Comparison of ENCODE assay signal across 29 mouse cellular contexts in genomic region chr14:50826579-50826978, GRCm38 (mm10). TPM values are rescaled to one million over a fixed set of nuclear protein-coding genes. Genes with fewer than 3 reads are reported as not detected.
DNase-seq lines count a peak whose midpoint lies in the region; ATAC-seq and TF ChIP-seq lines count a peak whose summit lies in the region.
"Had no signal": no experiment of that assay in that cellular context is flagged by ENCODE, and none has a peak within 500 bp of the region (broad histone marks: within the 10 kb centered on the region; RNA-seq: fewer than 3 reads in every experiment).

No protein-coding gene starts in this region.

- H3K4me3 ChIP-seq in left cerebral cortex, adult 2 months = no peak overlapping the region
- no peak overlapping the region for H3K4me3 ChIP-seq in liver, embryonic 11.5 days (ENCODE audit: low read depth, low read length)
- H3K4me3 ChIP-seq: embryonic facial prominence, embryonic 15.5 days; erythroblast, embryonic 14.5 days; forebrain, embryonic 10.5 days; gastrocnemius, adult 2 months; heart, embryonic 13.5 days; hindbrain, embryonic 15.5 days had no signal

- H3K9me3 ChIP-seq in liver, embryonic 11.5 days (ENCODE audit: control insufficient read depth, low read length) = no peaks in the 10 kb centered on the region
- H3K9me3 ChIP-seq: embryonic facial prominence, embryonic 15.5 days; forebrain, embryonic 10.5 days; heart, embryonic 13.5 days; hindbrain, embryonic 15.5 days had no signal

- intact Hi-C loops in left cerebral cortex, postnatal 14 days (cut with DNase I) = no loop called here
- intact Hi-C loops in left cerebral cortex, adult 2 months (cut with DNase I) = no loop called here

- H3K27me3 ChIP-seq in liver, embryonic 11.5 days (replicated peaks; ENCODE audit: control insufficient read depth, insufficient read depth, low read length) = no peaks in the 10 kb centered on the region
- H3K27me3 ChIP-seq: CH12.LX; embryonic facial prominence, embryonic 15.5 days; heart, embryonic 13.5 days; hindbrain, embryonic 15.5 days; Patski had no signal

- H3K9ac ChIP-seq in liver, embryonic 11.5 days (ENCODE audit: low read depth, low read length) = no peak overlapping the region
- H3K9ac ChIP-seq: embryonic facial prominence, embryonic 15.5 days; heart, embryonic 13.5 days; hindbrain, embryonic 15.5 days had no signal

- H3K36me3 ChIP-seq in liver, embryonic 11.5 days (ENCODE audit: control insufficient read depth, insufficient read depth, low read length) = 0 out of 2 replicates have a peak, but pooled peaks cover 4% of the 10 kb centered on the region

- no peak for TF ChIP-seq CTCF in left cerebral cortex, adult 2 months (IDR thresholded peaks at IDR 0.05)

- WGBS in liver, embryonic 11.5 days = 92% methylated on average over 4 of the region's 4 CpGs

- no peak overlapping the region for H3K4me2 ChIP-seq in liver, embryonic 11.5 days
- H3K4me2 ChIP-seq: embryonic facial prominence, embryonic 15.5 days; heart, embryonic 13.5 days; hindbrain, embryonic 15.5 days had no signal

- no peak overlapping the region for H3K27ac ChIP-seq in left cerebral cortex, adult 2 months
- H3K27ac ChIP-seq in liver, embryonic 11.5 days (ENCODE audit: low read depth, low read length) = no peak overlapping the region
- H3K27ac ChIP-seq: embryonic facial prominence, embryonic 15.5 days; forebrain, embryonic 10.5 days; gastrocnemius, adult 2 months; heart, embryonic 13.5 days; hindbrain, embryonic 15.5 days had no signal

- ATAC-seq in frontal cortex, adult (ENCODE audit: low TSS enrichment) = peak; percentile 92
- no peak for ATAC-seq in liver, embryonic 11.5 days (replicated peaks; ENCODE audit: low FRiP score)
- ATAC-seq: activated CD4-positive, CD25-positive, alpha-beta regulatory T cell, adult 4 months; forebrain, embryonic 14.5 days; Patski had no signal

- H3K4me1 ChIP-seq in liver, embryonic 11.5 days (replicated peaks; ENCODE audit: control insufficient read depth, insufficient read depth, low read length) = no peaks in the 10 kb centered on the region
- H3K4me1 ChIP-seq: embryonic facial prominence, embryonic 15.5 days; forebrain, embryonic 10.5 days; heart, embryonic 13.5 days; hindbrain, embryonic 15.5 days had no signal

- DNase-seq in frontal cortex, postnatal 10 days (ENCODE audit: low spot score in 2 of 2) = no peak
- DNase-seq in left cerebral cortex, postnatal 14 days (ENCODE audit: low spot score in 2 of 2) = peak; percentile 22 to 53
- no peak for DNase-seq in left cerebral cortex, adult 2 months (ENCODE audit: extremely low spot score in 1 of 2, low spot score in 2 of 2)
- DNase-seq in right cerebral cortex, postnatal 10 days (ENCODE audit: low spot score in 2 of 2) = peak; percentile 31 to 53
- no peak for DNase-seq in right cerebral cortex, postnatal 14 days
- no peak for DNase-seq in liver, embryonic 11.5 days (ENCODE audit: low spot score)
- DNase-seq in cerebellum, adult 18-20 months = no peak
- DNase-seq: adrenal gland, postnatal 14 days; cerebellum, adult 2 months; cerebellum, postnatal 10 days; embryo, embryonic 11 days; gastrocnemius, adult 2 months; gastrocnemius, postnatal 36 days; heart, adult 11 months; heart, postnatal 36 days had no signal

RNA-seq across cellular contexts. Expression of gene Parp2, which starts 18.9 kb away (rescaled TPM):
- total RNA-seq in left cerebral cortex, postnatal 14 days (2021) = 10 to 100 TPM; 25.5 to 29.8 TPM
- total RNA-seq in left cerebral cortex, adult 2 months (2021) = 10 to 100 TPM; 25.8 to 27.1 TPM
- polyA plus RNA-seq in liver, embryonic 11.5 days (2014; fragmentation: Nextera tagmentation; extraction: Ambion mirVana) = 76.7 and 77.5 TPM in 2 replicates

RNA-seq across cellular contexts. Expression of gene Ccnb1ip1, which starts 19.0 kb away (rescaled TPM):
- total RNA-seq in left cerebral cortex, postnatal 14 days (2021) = not detected
- not detected for total RNA-seq in left cerebral cortex, adult 2 months (2021)
- polyA plus RNA-seq in liver, embryonic 11.5 days (2014; fragmentation: Nextera tagmentation; extraction: Ambion mirVana) = not detected in 2 replicates
- total RNA-seq: adrenal gland, adult 18-20 months; adrenal gland, postnatal 14 days; gastrocnemius, adult 2 months; heart, postnatal 36 days had no signal
- polyA plus RNA-seq: activated CD4-positive, CD25-positive, alpha-beta regulatory T cell, adult 4 months; cerebellum, adult 2 months; embryonic facial prominence, embryonic 11.5 days; embryonic facial prominence, embryonic 15.5 days; forebrain, embryonic 10.5 days; heart, embryonic 13.5 days; heart, postnatal 0 days; hindbrain, embryonic 11.5 days; hindbrain, embryonic 15.5 days had no signal

RNA-seq across cellular contexts. Expression of gene Ttc5, which starts 41.3 kb away (rescaled TPM):
- total RNA-seq in left cerebral cortex, postnatal 14 days (2021) = 10 to 100 TPM; 64.7 to 68.3 TPM
- 10 to 100 TPM; 50.8 to 62.1 TPM for total RNA-seq in left cerebral cortex, adult 2 months (2021)
- 43.5 and 44.6 TPM in 2 replicates for polyA plus RNA-seq in liver, embryonic 11.5 days (2014; fragmentation: Nextera tagmentation; extraction: Ambion mirVana)

RNA-seq across cellular contexts. Expression of gene Tep1, which starts 43.8 kb away (rescaled TPM):
- 1 to 10 TPM; 2.2 to 2.6 TPM for total RNA-seq in left cerebral cortex, postnatal 14 days (2021)
- 1 to 10 TPM; 3.2 to 4.4 TPM for total RNA-seq in left cerebral cortex, adult 2 months (2021)
- 4.6 and 5.5 TPM in 2 replicates for polyA plus RNA-seq in liver, embryonic 11.5 days (2014; fragmentation: Nextera tagmentation; extraction: Ambion mirVana)
- polyA plus RNA-seq: erythroblast, embryonic 14.5 days had no signal

Comparison
In these comparisons a context has a peak if more than half of its experiments do, and no peak if none do; other contexts are left out.
1. DNase-seq: peak in left cerebral cortex, postnatal 14 days (2 of 2) and right cerebral cortex, postnatal 10 days (2 of 2); none in frontal cortex, postnatal 10 days (0 of 2), left cerebral cortex, adult 2 months (0 of 2), right cerebral cortex, postnatal 14 days (single experiment), liver, embryonic 11.5 days (single experiment) and cerebellum, adult 18-20 months (0 of 2).